Mouse (Mus musculus) neural tube, embryonic 14.5 days (tissue): ENCODE measurements around the gene Cdc42ep3. TPM values are rescaled to one million over a fixed set of nuclear protein-coding genes. Genes with fewer than 3 reads are reported as not detected.

Experiments used
- ATAC-seq: fragments of 200-750 bp; cut with Nextera tagmentation; 2 replicates; pipeline ENCODE4 v1.8.0; 2017; ENCODE audit warnings: low read depth, mild to moderate bottlenecking, moderate TSS enrichment, moderate library complexity
- H3K27ac ChIP-seq: fragments of 300-500 bp; sonication (generic); 2 replicates; pipeline ENCODE4 v1.5.1; 2014; ENCODE audit warnings: low read depth, mild to moderate bottlenecking, control low read depth, low read length, moderate library complexity, mixed read lengths
- H3K27me3 ChIP-seq: fragments of 300-500 bp; sonication (generic); 2 replicates; pipeline ENCODE4 v1.6.1; 2014; ENCODE audit warnings: low read length; ENCODE audit not compliant: control insufficient read depth, insufficient read depth
- H3K36me3 ChIP-seq: fragments of 300-500 bp; sonication (generic); 2 replicates; pipeline ENCODE4 v1.6.1; 2014; ENCODE audit warnings: low read length, mixed read lengths; ENCODE audit not compliant: control insufficient read depth, insufficient read depth
- H3K4me1 ChIP-seq: fragments of 300-500 bp; sonication (generic); 2 replicates; pipeline ENCODE4 v1.6.1; 2014; ENCODE audit warnings: low read length; ENCODE audit not compliant: control insufficient read depth, insufficient read depth
- H3K4me2 ChIP-seq: fragments of 300-500 bp; sonication (generic); 2 replicates; pipeline ENCODE4 v1.6.1; 2014; ENCODE audit warnings: mild to moderate bottlenecking, low read depth, low read length, control low read depth
- H3K4me3 ChIP-seq: fragments of 300-500 bp; sonication (generic); 2 replicates; pipeline ENCODE4 v1.5.1; 2014; ENCODE audit warnings: low read depth, low read length, control low read depth, mixed read lengths
- H3K9ac ChIP-seq: fragments of 300-500 bp; sonication (generic); replicated peaks from 2 replicates; pipeline ENCODE4 v1.6.1; 2014; ENCODE audit warnings: low read depth, mild to moderate bottlenecking, control low read depth, low read length, mixed read lengths
- H3K9me3 ChIP-seq: fragments of 300-500 bp; sonication (generic); 2 replicates; pipeline ENCODE4 v1.6.1; 2016; ENCODE audit warnings: low read length; ENCODE audit not compliant: control insufficient read depth
- WGBS: fragments of 180-500 bp; shearing (Covaris S2); extraction: QIAGEN DNeasy Blood & Tissue Kit; methylation state at CpG from one replicate; pipeline ENCODE4 v1.1.7; 2014; 5-methylcytosine and 5-hydroxymethylcytosine counted together
- polyA plus RNA-seq: library from polyadenylated mRNA; unstranded; fragments of >200 nt; fragmentation: Nextera tagmentation; extraction: Ambion mirVana; gene quantifications from 2 replicates; pipeline ENCODE4 v1.2.1, GENCODE M21; 2014

The Cdc42ep3 gene
- 58.4 and 59.3 TPM in 2 replicates for polyA plus RNA-seq

DNA sequence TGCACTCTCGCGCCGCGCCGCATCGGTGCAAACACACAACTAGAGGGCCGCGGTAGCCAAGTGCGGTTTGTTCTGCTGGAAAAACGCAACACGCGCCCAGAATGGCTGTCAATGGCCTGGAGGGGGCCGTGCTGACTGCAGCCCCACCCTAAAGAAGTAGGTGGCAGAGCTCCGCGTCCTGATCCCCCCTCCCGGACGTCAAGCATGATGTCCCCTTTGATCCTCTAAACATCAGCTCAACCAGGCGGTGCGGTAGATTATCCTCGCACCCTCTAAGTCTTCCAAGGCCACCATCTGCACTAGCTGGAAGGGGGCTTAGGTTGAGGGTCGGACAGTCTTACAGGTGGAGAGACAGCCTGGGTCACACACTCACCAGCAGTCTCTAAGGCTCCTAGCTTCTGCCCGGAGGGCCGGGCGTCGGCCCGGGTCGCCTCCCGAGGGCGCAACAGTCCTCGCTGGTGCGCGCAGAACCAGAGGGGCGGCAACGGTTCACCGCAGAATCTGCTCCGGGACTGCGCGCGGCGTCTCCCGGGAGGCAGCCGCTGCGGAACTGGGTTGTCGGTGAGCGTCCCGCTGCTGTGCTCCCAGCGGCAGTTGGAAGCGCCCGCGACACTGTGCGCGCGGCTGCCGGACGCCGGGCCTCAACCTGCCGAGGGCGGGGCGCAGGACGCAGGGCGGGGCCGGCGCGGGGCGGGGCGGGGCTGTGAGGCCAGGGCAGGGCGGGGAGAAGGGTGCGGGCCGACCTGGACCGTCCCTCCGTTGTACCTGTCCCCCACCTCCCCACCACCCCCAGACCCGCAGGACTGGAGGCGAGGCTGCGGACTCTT lies at the start of gene Cdc42ep3:
Cdc42ep3 (minus strand) TSS at position 648 of the 827 bp plus-strand sequence.
- H3K4me2 ChIP-seq = peak within 1 kb of the TSS; percentile 85
- WGBS = under 1% methylated on average over 70 of the region's 74 CpGs
- H3K4me3 ChIP-seq = peak within 1 kb of the TSS; percentile 79
- H3K27ac ChIP-seq = peak within 1 kb of the TSS; percentile 95
- peak within 1 kb of the TSS; percentile 96 for H3K9ac ChIP-seq
- peaks cover 18% of the 10 kb centered on the region for H3K4me1 ChIP-seq
- no peaks in the 10 kb centered on the region for H3K9me3 ChIP-seq
- no peaks in the 10 kb centered on the region for H3K36me3 ChIP-seq
- ATAC-seq = peak; percentile 88
- no peaks in the 10 kb centered on the region for H3K27me3 ChIP-seq

DNA sequence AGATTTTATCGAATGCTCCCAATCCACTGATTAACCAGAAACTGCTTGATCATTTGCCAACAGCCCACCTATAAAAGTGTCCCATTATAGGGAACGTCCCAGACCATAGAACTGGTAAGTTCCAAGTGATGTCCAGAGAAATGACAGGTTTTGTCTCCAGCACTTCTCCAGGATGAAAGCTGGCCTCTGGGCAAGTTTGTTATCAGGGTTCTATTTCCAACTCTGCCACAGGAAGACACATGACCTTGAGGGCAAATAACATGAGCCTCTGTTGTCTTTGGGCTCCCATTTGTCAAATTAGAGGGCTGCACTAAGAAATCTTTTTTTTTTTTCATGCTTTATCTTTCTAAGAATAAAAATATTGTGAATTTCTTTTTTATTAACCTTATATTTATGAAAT lies 45.5 kb upstream of the Cdc42ep3 start:
- H3K4me2 ChIP-seq = no peak overlapping the region
- no peaks in the 10 kb centered on the region for H3K36me3 ChIP-seq
- H3K9ac ChIP-seq = no peak overlapping the region
- no peak for ATAC-seq
- WGBS = 91% methylated on average over 2 of the region's 2 CpGs
- H3K4me1 ChIP-seq = no peaks in the 10 kb centered on the region
- no peaks in the 10 kb centered on the region for H3K9me3 ChIP-seq
- H3K27me3 ChIP-seq = no peaks in the 10 kb centered on the region
- H3K27ac ChIP-seq = no peak overlapping the region
- no peak overlapping the region for H3K4me3 ChIP-seq

DNA sequence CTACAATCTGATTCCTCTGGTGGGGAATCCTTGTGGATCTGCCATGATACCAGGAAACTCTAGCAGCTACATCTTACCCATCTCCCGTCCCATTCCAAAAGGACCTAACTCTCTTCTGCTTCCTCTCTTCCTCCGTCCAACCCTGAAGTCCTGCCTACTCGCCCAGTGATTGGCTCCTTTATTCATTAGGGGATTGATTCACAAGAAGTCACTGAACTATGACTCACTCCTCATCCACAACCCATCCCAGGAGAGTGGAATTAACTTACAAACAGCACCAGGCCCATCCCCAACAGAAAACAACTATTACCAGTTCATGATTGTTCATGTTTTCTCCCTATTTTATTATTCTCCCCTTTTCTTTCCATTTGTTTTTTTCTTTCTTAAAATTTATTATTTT lies 43.5 kb upstream of the Cdc42ep3 start:
- WGBS = 81% methylated on average over 3 of the region's 3 CpGs

DNA sequence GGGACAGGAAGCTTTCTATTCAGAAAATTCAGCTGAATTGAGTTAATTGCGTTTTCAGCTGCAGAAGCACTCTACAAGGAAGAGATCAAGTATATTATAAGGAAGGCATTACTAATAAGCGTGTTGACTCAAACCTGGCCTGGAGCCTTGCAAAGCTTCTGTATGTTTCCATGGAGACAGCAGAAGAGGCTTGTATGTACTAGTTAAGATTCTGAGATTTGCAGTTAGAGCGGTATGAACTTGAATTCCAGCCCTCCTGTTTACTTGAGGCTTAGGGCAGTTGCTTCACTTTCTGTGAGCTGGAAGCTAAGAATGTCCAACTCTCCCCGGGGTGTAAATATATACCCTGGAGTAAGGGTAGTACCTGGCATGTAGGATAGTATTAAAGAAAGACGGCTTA lies 39.9 kb upstream of the Cdc42ep3 start:
- 89% methylated on average over 5 of the region's 5 CpGs for WGBS
- H3K27me3 ChIP-seq = no peaks in the 10 kb centered on the region
- no peak for ATAC-seq
- no peak overlapping the region for H3K27ac ChIP-seq
- H3K4me1 ChIP-seq = no peaks in the 10 kb centered on the region
- no peak overlapping the region for H3K4me2 ChIP-seq
- H3K36me3 ChIP-seq = no peaks in the 10 kb centered on the region
- no peak overlapping the region for H3K4me3 ChIP-seq
- H3K9ac ChIP-seq = no peak overlapping the region
- H3K9me3 ChIP-seq = no peaks in the 10 kb centered on the region

More for the DNA sequence above, 43.5 kb upstream of the Cdc42ep3 start:
- Histone ChIP-seq H3K27me3 (no peaks in the 10 kb centered on the region), H3K4me1 (no peaks in the 10 kb centered on the region), H3K4me2 (no peak overlapping the region), H3K36me3 (no peaks in the 10 kb centered on the region), H3K9me3 (no peaks in the 10 kb centered on the region), H3K27ac (no peak overlapping the region), H3K4me3 (no peak overlapping the region), H3K9ac (no peak overlapping the region)
- ATAC-seq = no peak

DNA sequence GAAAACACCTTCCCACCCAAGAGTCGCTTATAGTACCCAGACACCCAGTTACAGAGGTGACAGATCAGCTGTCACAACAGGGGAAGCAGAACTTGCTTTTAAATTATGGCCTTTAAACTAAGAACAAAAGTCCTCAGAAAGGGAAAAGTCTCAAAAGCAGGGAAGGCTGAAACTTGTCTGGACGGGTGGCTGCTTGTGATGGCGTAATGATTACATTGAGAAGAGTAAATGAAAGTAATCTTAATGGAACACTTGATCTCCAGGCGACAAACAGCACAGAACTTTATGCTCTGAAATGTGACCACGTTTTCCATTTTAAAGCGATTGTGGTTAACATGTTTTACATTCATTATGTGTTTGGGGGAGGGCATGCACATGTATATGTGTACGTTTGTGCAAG lies 39.0 kb upstream of the Cdc42ep3 start:
- Histone ChIP-seq H3K4me2 (no peak overlapping the region), H3K9ac (no peak overlapping the region), H3K27me3 (no peaks in the 10 kb centered on the region), H3K36me3 (no peaks in the 10 kb centered on the region), H3K27ac (no peak overlapping the region), H3K4me3 (no peak overlapping the region), H3K4me1 (no peaks in the 10 kb centered on the region), H3K9me3 (no peaks in the 10 kb centered on the region)
- WGBS = 82% methylated on average over 7 of the region's 7 CpGs
- ATAC-seq = no peak

DNA sequence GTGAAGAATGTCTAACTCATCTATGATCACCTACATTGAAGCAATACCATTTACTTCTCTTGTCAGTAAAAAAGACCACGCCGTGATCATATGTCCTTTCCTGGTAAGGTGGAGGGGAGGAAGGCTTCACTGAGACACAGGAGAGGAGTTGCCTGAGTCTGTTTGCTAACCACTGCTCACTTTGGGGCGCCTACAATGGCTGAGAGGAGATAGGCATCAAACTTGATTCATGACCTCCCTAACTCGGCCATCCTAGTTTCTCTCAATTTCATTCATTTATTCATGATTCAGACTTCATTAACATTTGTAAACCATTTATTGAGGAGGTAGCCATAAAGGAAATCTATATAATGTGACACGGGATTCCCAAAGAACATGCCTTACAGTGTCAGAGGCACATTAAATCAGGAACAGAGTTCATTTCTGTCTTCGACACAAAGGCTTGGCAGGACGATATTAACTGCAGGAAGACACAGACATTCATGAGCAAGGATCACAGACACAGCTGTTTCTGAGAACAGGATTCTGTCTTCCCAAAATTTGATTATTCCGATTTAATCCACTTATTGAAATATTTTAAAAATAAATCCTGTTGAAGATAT lies 32.7 kb upstream of the Cdc42ep3 start:
- WGBS = 39% methylated on average over 8 of the region's 8 CpGs
- H3K36me3 ChIP-seq = no peaks in the 10 kb centered on the region
- H3K27me3 ChIP-seq = no peaks in the 10 kb centered on the region
- H3K27ac ChIP-seq = no peak overlapping the region
- no peak overlapping the region for H3K9ac ChIP-seq
- no peak overlapping the region for H3K4me2 ChIP-seq
- no peak for ATAC-seq
- H3K4me1 ChIP-seq = no peaks in the 10 kb centered on the region
- H3K4me3 ChIP-seq = no peak overlapping the region
- H3K9me3 ChIP-seq = no peaks in the 10 kb centered on the region

DNA sequence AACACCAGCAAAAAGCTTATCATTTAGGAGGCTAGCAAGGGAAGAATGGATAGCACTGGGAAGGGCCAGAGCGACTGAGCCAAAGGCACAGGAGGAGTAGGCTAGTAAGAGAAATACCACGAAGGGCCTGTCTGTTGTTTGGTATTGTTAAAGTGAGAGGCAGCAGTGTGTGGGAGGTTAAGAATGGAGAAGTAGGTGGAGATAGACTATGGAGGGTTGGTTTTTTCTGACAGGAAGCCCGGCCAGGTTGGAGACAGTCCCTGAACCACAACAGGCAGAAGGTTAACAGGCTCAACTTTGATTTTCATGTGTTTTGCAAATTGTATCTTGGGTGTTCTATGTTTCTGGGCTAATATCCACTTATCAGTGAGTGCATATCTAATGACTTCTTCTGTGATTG lies 26.6 kb upstream of the Cdc42ep3 start:
- WGBS = 67% methylated on average over 3 of the region's 3 CpGs
- no peaks in the 10 kb centered on the region for H3K9me3 ChIP-seq
- ATAC-seq = no peak

DNA sequence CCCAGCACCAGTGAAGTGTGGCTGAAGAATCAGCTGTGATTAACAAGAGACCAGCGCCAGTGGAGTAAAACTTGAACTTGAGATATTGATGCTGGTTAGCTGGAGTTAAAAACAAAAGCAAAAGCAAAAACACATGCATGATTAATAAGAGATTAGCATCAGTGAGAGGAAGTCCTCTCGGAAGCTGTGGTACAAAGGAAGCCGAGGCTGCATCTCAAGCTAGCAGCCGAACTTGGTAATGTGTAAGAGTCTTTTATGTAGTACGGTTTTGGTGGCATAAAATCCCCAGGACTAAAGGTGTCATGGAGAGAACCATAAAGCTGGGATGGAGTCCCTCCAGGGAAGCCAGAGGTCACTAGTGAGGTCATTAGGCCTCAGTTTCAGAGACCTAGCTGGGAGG lies 24.3 kb upstream of the Cdc42ep3 start:
- H3K4me1 ChIP-seq = no peaks in the 10 kb centered on the region
- WGBS = 47% methylated on average over 5 of the region's 5 CpGs
- H3K9ac ChIP-seq = no peak overlapping the region
- no peaks in the 10 kb centered on the region for H3K27me3 ChIP-seq
- H3K4me3 ChIP-seq = no peak overlapping the region
- H3K4me2 ChIP-seq = no peak overlapping the region
- H3K27ac ChIP-seq = no peak overlapping the region
- no peaks in the 10 kb centered on the region for H3K36me3 ChIP-seq
- H3K9me3 ChIP-seq = no peaks in the 10 kb centered on the region
- ATAC-seq = no peak

More for the DNA sequence above, 26.6 kb upstream of the Cdc42ep3 start:
- no peak overlapping the region for H3K9ac ChIP-seq
- H3K4me2 ChIP-seq = no peak overlapping the region
- no peaks in the 10 kb centered on the region for H3K27me3 ChIP-seq
- H3K36me3 ChIP-seq = no peaks in the 10 kb centered on the region
- H3K27ac ChIP-seq = no peak overlapping the region
- H3K4me1 ChIP-seq = no peaks in the 10 kb centered on the region
- no peak overlapping the region for H3K4me3 ChIP-seq

DNA sequence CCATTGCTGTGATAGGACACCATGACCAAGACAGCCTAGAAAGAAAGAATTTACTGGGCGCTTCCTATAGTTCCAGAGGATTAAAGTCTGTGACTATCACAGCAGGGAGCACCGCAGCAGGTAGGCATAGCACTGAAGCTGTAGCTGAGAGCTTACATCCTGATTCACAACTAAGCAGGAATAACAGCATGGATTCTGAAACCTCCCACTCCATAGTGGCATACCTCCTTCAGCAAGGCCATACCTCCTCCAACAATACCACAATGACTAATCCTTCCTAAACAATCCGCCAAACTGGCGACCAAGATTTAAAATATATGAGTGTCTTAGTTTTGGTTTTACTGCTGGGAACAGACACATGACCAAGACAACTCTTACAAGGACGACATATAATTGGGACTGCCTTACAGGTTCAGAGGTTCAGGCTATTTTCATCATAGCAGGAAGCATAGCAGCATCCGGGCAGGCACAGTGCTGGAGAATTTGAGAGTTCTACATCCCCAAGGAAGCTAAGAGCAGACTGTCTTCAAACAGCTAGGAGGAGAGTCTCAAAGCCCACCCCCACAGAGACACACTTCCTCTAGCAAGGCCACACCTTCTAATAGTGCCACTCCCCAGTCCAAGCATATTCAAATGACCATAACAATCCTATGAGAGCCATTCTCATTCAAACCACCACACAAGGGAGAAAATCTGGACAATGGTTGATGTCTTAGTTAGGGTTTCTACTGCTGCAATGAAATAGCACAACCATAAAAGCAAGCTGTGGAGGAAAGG lies 21.7 kb upstream of the Cdc42ep3 start:
- no peak for ATAC-seq
- H3K27me3 ChIP-seq = no peaks in the 10 kb centered on the region
- no peak overlapping the region for H3K4me2 ChIP-seq
- no peaks in the 10 kb centered on the region for H3K36me3 ChIP-seq
- H3K9ac ChIP-seq = no peak overlapping the region
- 71% methylated on average over 6 of the region's 6 CpGs for WGBS
- H3K4me3 ChIP-seq = no peak overlapping the region
- H3K4me1 ChIP-seq = no peaks in the 10 kb centered on the region
- H3K9me3 ChIP-seq = no peaks in the 10 kb centered on the region
- H3K27ac ChIP-seq = no peak overlapping the region
